Mouse (Mus musculus) liver, postnatal 0 days (tissue): ENCODE measurements around the gene Fbn1. TPM values are rescaled to one million over a fixed set of nuclear protein-coding genes. Genes with fewer than 3 reads are reported as not detected.
A peak's percentile ranks its signal among the peaks of the same experiment; 100 is the strongest.

ENCODE experiments used
- ATAC-seq: fragments of 200-750 bp; cut with Nextera tagmentation; 2 replicates; pipeline ENCODE4 v1.8.0; 2017; ENCODE audit warnings: mild to moderate bottlenecking, moderate library complexity
- DNase-seq: peaks from one replicate; pipeline ENCODE4 v3.0.0-alpha.2; 2016
- H3K27ac ChIP-seq: fragments of 300-500 bp; sonication (generic); 2 replicates; pipeline ENCODE4 v1.5.1; 2014; ENCODE audit warnings: antibody characterized with exemption, moderate library complexity, mild to moderate bottlenecking, low read depth
- H3K27me3 ChIP-seq: fragments of 300-500 bp; sonication (generic); 2 replicates; pipeline ENCODE4 v1.6.1; 2014; ENCODE audit warnings: low read length, control low read depth, mixed read lengths; ENCODE audit not compliant: insufficient read depth
- H3K36me3 ChIP-seq: fragments of 300-500 bp; sonication (generic); replicated peaks from 2 replicates; pipeline ENCODE4 v1.6.1; 2014; ENCODE audit warnings: mild to moderate bottlenecking, control low read depth, low read length, moderate library complexity, mixed read lengths; ENCODE audit not compliant: insufficient read depth
- H3K4me1 ChIP-seq: fragments of 300-500 bp; sonication (generic); 2 replicates; pipeline ENCODE4 v1.6.1; 2014; ENCODE audit warnings: antibody characterized with exemption, mild to moderate bottlenecking, control low read depth; ENCODE audit not compliant: insufficient read depth
- H3K4me2 ChIP-seq: fragments of 300-500 bp; sonication (generic); 2 replicates; pipeline ENCODE4 v1.6.1; 2014; ENCODE audit warnings: low read depth, mild to moderate bottlenecking, low read length, moderate library complexity, mixed read lengths
- H3K4me3 ChIP-seq: fragments of 300-500 bp; sonication (generic); 2 replicates; pipeline ENCODE4 v1.5.1; 2014; ENCODE audit warnings: low read depth, low read length
- H3K9ac ChIP-seq: fragments of 300-500 bp; sonication (generic); replicated peaks from 2 replicates; pipeline ENCODE4 v1.6.1; 2014; ENCODE audit warnings: mild to moderate bottlenecking, moderate library complexity
- H3K9me3 ChIP-seq: fragments of 300-500 bp; sonication (generic); 2 replicates; pipeline ENCODE4 v1.6.1; 2016; ENCODE audit warnings: mild to moderate bottlenecking, control low read depth, low read length, mixed read lengths
- CTCF ChIP-seq: sonication (generic); IDR thresholded peaks from 2 replicates; pipeline ENCODE4 v1.5.1; 2016; ENCODE audit warnings: antibody characterized with exemption, low read depth
- EP300 ChIP-seq: IDR thresholded peaks from 2 replicates; pipeline ENCODE4 v1.6.1; 2016; ENCODE audit warnings: antibody characterized with exemption, low read depth, mild to moderate bottlenecking
- WGBS: fragments of 180-500 bp; shearing (Covaris S2); extraction: QIAGEN DNeasy Blood & Tissue Kit; methylation state at CpG from one replicate; pipeline ENCODE4 v1.1.7; 2014; ENCODE audit not compliant: insufficient replicate concordance; 5-methylcytosine and 5-hydroxymethylcytosine counted together
- polyA plus RNA-seq: library from polyadenylated mRNA; unstranded; fragments of >200 nt; fragmentation: Nextera tagmentation; extraction: Ambion mirVana; gene quantifications from 2 replicates; pipeline ENCODE4 v1.2.1, GENCODE M21; 2015

Gene Fbn1
- polyA plus RNA-seq, 1 experiment from 2014 or later = 1.3 TPM

DNA sequence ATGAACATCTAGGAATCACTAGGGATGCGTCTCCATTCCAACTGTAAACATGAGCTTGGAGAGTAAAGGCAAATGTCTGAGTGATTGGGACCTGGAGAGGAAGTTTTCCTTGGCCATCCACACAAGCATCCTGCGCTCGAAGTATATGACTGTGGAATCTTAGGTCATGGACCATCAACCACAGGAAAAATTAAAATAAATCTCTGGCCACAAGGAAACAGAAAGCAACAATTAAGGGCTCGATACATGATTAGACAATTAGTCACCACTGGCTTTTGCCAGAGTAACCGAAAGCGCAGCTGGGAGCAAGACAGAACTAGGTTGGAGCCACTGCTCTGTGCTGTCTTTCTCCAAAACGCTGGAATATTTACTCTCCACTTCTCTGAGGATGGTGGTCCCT is 32.8 kb upstream of the Fbn1 start:
- H3K9me3 ChIP-seq = no peaks in the 10 kb centered on the region
- no peak overlapping the region for H3K9ac ChIP-seq
- no peaks in the 10 kb centered on the region for H3K4me1 ChIP-seq
- H3K27ac ChIP-seq = no peak overlapping the region
- TF ChIP-seq CTCF (no peak), EP300 (no peak)
- H3K4me2 ChIP-seq = no peak overlapping the region
- DNase-seq (no peak), ATAC-seq (no peak)
- no peaks in the 10 kb centered on the region for H3K27me3 ChIP-seq
- H3K4me3 ChIP-seq = no peak overlapping the region
- no peaks in the 10 kb centered on the region for H3K36me3 ChIP-seq
- 75% methylated on average over 7 of the region's 7 CpGs for WGBS

- DNase-seq (no peak), ATAC-seq (no peak)
- Histone ChIP-seq H3K9ac (no peak overlapping the region), H3K27ac (no peak overlapping the region), H3K4me2 (no peak overlapping the region), H3K4me1 (no peaks in the 10 kb centered on the region), H3K27me3 (no peaks in the 10 kb centered on the region), H3K36me3 (no peaks in the 10 kb centered on the region), H3K9me3 (no peaks in the 10 kb centered on the region), H3K4me3 (no peak overlapping the region)
- TF ChIP-seq CTCF (no peak), EP300 (no peak)
- 74% methylated on average over 3 of the region's 3 CpGs for WGBS
These were observed 31.8 kb upstream of the Fbn1 start for GRCm38 (mm10) chr2:125539640-125540039.

- H3K4me2 ChIP-seq = no peak overlapping the region
- no peaks in the 10 kb centered on the region for H3K36me3 ChIP-seq
- H3K9me3 ChIP-seq = no peaks in the 10 kb centered on the region
- WGBS = 62% methylated on average over 6 of the region's 6 CpGs
- ATAC-seq = no peak
- DNase-seq = no peak
- no peaks in the 10 kb centered on the region for H3K27me3 ChIP-seq
- H3K4me1 ChIP-seq = no peaks in the 10 kb centered on the region
- H3K9ac ChIP-seq = no peak overlapping the region
- H3K27ac ChIP-seq = no peak overlapping the region
- no peak overlapping the region for H3K4me3 ChIP-seq
- TF ChIP-seq EP300 (no peak), CTCF (no peak)
These were observed 22.9 kb upstream of the Fbn1 start for GRCm38 (mm10) chr2:125530665-125531064.

DNA sequence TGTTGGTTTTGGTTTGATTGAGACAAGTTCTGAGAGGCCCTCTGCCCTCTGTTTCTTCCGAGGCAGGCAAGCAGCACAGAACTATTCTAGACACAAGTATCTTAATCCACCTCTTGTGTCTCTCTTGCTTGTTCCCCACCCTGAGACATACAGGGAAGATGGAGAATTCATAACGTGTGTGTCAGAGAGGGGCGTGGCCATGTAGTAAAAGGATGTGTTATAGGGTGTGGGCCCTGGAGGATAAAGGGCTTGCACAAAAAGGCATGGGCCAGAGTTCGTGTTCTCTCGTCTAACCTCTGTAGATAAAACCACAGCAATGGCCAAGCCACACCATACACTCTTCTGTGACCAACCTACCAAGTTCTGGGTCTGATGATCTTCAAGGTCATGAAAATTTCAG is 18.8 kb upstream of the Fbn1 start:
- DNase-seq = no peak
- TF ChIP-seq CTCF = no peak
- TF ChIP-seq EP300 = no peak
- H3K9ac ChIP-seq = no peak overlapping the region
- no peak overlapping the region for H3K4me3 ChIP-seq
- H3K4me2 ChIP-seq = no peak overlapping the region
- 60% methylated on average over 5 of the region's 5 CpGs for WGBS
- no peaks in the 10 kb centered on the region for H3K4me1 ChIP-seq
- ATAC-seq = no peak
- no peaks in the 10 kb centered on the region for H3K36me3 ChIP-seq
- no peak overlapping the region for H3K27ac ChIP-seq
- H3K27me3 ChIP-seq = no peaks in the 10 kb centered on the region
- no peaks in the 10 kb centered on the region for H3K9me3 ChIP-seq

- no peak overlapping the region for H3K9ac ChIP-seq
- TF ChIP-seq CTCF = no peak
- TF ChIP-seq EP300 = no peak
- no peak overlapping the region for H3K4me2 ChIP-seq
- H3K27ac ChIP-seq = no peak overlapping the region
- H3K4me3 ChIP-seq = no peak overlapping the region
- DNase-seq (no peak), ATAC-seq (no peak)
- no peaks in the 10 kb centered on the region for H3K27me3 ChIP-seq
- no peaks in the 10 kb centered on the region for H3K4me1 ChIP-seq
- no peaks in the 10 kb centered on the region for H3K36me3 ChIP-seq
- no peaks in the 10 kb centered on the region for H3K9me3 ChIP-seq
- 73% methylated on average over 2 of the region's 2 CpGs for WGBS
These were observed 17.7 kb upstream of the Fbn1 start for GRCm38 (mm10) chr2:125525484-125525883.

GRCm38 (mm10) chr2:125516594-125516993 is 8.8 kb upstream of the Fbn1 start:
- H3K27me3 ChIP-seq = no peaks in the 10 kb centered on the region
- H3K4me3 ChIP-seq = no peak overlapping the region
- no peaks in the 10 kb centered on the region for H3K4me1 ChIP-seq
- WGBS = 21% methylated on average over 4 of the region's 4 CpGs
- H3K9me3 ChIP-seq = no peaks in the 10 kb centered on the region
- H3K9ac ChIP-seq = no peak overlapping the region
- DNase-seq (peak; percentile 22), ATAC-seq (no peak)
- TF ChIP-seq EP300 (0 out of 2 replicates have a peak, but pooled peaks have one; percentile 16), CTCF (no peak)
- H3K36me3 ChIP-seq = no peaks in the 10 kb centered on the region
- H3K27ac ChIP-seq = no peak overlapping the region
- H3K4me2 ChIP-seq = no peak overlapping the region

- 49% methylated on average over 12 of the region's 12 CpGs for WGBS
- Histone ChIP-seq H3K4me1 (no peaks in the 10 kb centered on the region), H3K4me3 (no peak overlapping the region), H3K9me3 (no peaks in the 10 kb centered on the region), H3K27me3 (no peaks in the 10 kb centered on the region), H3K9ac (no peak overlapping the region), H3K4me2 (no peak overlapping the region), H3K36me3 (no peaks in the 10 kb centered on the region), H3K27ac (no peak overlapping the region)
- ATAC-seq (no peak), DNase-seq (no peak)
- no peak for TF ChIP-seq CTCF
- TF ChIP-seq EP300 = peak; percentile 37; the same call in 1 of the 2 replicates
These were observed 7.7 kb upstream of the Fbn1 start for GRCm38 (mm10) chr2:125515291-125516057.
